Mouse (Mus musculus) testis, adult 2 months (tissue): ENCODE results near the gene Dennd2a. TPM values are rescaled to one million over a fixed set of nuclear protein-coding genes. Genes with fewer than 3 reads are reported as not detected.

Source experiments
- H3K27ac ChIP-seq: fragments of 200-500 bp; 2 replicates; pipeline ENCODE4 v1.5.1; 2012; ENCODE audit warnings: low read depth, low read length; ENCODE audit not compliant: control insufficient read depth, insufficient read depth
- H3K27me3 ChIP-seq: fragments of 200-500 bp; 2 replicates; pipeline ENCODE4 v1.6.1; 2012; ENCODE audit warnings: mild to moderate bottlenecking, low read length, moderate library complexity; ENCODE audit not compliant: control insufficient read depth, insufficient read depth
- H3K36me3 ChIP-seq: fragments of 200-500 bp; 2 replicates; pipeline ENCODE4 v1.6.1; 2012; ENCODE audit warnings: mild to moderate bottlenecking, low read length; ENCODE audit not compliant: control insufficient read depth, insufficient read depth
- H3K4me1 ChIP-seq: fragments of 200-500 bp; 2 replicates; pipeline ENCODE4 v1.6.1; 2012; ENCODE audit warnings: low read length; ENCODE audit not compliant: control insufficient read depth, insufficient read depth
- H3K4me3 ChIP-seq: fragments of 200-500 bp; 2 replicates; pipeline ENCODE4 v1.5.1; 2012; ENCODE audit warnings: low read depth, mild to moderate bottlenecking, low read length, moderate library complexity, mixed read lengths; ENCODE audit not compliant: control insufficient read depth
- CTCF ChIP-seq: fragments of 200-500 bp; IDR thresholded peaks from 2 replicates; pipeline ENCODE4 v1.5.1; 2012; ENCODE audit warnings: low read depth, mild to moderate bottlenecking, inconsistent platforms, low read length, moderate library complexity; ENCODE audit not compliant: control insufficient read depth, insufficient read depth, insufficient replicate concordance
- POLR2A ChIP-seq: fragments of 200-500 bp; IDR thresholded peaks from 2 replicates; pipeline ENCODE4 v1.6.1; 2012; ENCODE audit warnings: low read depth, mild to moderate bottlenecking, inconsistent platforms, low read length, moderate library complexity; ENCODE audit not compliant: control insufficient read depth
- polyA plus RNA-seq: library from polyadenylated mRNA; depleted of rRNA; stranded (reverse); fragments of >200 nt; gene quantifications from 2 replicates; pipeline ENCODE4 v1.2.3, GENCODE M21; 2012

Dennd2a gene
- polyA plus RNA-seq, 1 experiment, result 9.5 TPM

DNA sequence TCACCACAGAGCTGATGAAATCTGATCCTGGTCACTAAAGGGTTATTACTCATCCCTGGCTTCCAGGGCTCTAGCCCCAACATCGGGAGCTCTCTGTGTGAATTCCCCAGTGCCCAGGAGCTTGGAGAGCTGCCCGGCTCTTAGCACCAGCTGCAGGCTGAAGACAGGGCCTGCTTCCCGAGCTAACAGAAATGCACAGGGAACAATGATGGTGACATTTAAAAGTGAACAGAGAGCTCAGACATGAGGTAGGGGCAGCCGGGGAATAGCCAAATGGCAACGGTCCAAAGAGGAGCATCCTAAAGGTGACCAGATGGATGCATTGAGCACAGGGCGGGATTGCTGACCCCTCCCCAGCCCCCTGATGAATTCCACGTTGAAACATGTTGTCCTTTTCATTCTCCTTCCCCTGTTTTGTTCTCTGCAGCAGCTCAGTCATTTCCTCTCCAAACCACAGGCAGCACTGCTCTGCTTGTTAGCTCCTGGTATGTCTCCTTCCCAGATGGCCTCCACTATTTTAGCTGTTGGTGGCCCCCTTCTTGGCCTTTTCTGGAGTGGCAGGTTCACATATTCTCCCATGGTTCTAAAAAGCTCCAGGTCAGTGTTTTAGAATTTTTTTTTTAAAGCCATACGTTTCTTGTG, 79.0 kb downstream of the Dennd2a start:
- no peak overlapping the region for H3K4me3 ChIP-seq
- H3K27ac ChIP-seq, result no peak overlapping the region
- peaks cover 3% of the 10 kb centered on the region for H3K4me1 ChIP-seq
- TF ChIP-seq CTCF (no peak), POLR2A (no peak)
- H3K36me3 ChIP-seq, result no peaks in the 10 kb centered on the region
- H3K27me3 ChIP-seq, result no peaks in the 10 kb centered on the region

DNA sequence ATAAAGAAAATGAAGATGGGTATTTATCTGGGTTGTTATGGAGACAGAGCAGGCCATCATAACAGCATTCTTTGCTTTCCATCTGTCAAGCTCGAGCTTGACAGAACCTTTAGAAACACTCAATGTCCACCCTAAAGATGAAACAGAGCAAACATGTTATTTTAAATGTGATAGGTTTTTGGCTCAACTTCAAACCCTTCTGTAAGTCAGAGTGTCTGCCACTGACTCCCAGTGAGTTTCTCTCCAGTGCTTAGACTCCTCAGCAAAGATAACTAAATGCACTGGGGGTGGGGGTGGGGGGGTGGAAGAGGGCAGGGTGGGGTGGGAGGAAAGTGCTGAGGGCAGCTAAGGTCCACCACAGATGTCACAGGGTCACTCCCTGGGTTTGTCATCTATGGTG, 81.0 kb downstream of the Dennd2a start:
- TF ChIP-seq POLR2A (no peak), CTCF (no peak)
- Histone ChIP-seq H3K27ac (no peak overlapping the region), H3K36me3 (no peaks in the 10 kb centered on the region), H3K4me3 (no peak overlapping the region), H3K4me1 (peaks cover 3% of the 10 kb centered on the region), H3K27me3 (no peaks in the 10 kb centered on the region)

- no peak for TF ChIP-seq CTCF
- TF ChIP-seq POLR2A, result no peak
- peaks cover 3% of the 10 kb centered on the region for H3K4me1 ChIP-seq
- H3K27me3 ChIP-seq, result no peaks in the 10 kb centered on the region
- H3K4me3 ChIP-seq, result no peak overlapping the region
- H3K27ac ChIP-seq, result no peak overlapping the region
- H3K36me3 ChIP-seq, result no peaks in the 10 kb centered on the region
These were observed 83.2 kb downstream of the Dennd2a start for GRCm38 (mm10) chr6:39474424-39474823.

DNA sequence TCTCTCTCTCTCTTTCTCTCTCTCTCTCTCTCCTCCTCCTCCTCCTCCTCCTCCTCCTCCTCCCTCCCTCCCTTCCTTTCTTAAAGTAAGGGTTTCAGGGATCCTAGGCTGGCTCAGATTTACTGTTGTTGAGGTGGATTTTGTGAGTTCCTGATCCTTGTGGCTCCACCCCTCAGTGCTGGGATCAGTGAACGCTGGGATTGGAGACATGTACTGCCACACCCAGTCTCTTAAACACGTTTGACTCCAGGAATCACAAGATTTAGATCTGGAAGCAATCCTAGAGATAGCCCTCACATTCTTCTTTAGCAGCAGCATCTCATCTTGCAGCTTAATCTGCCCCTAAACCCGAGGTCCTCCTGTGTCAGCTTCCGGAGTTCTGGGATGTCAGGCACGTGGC, 84.8 kb downstream of the Dennd2a start:
- H3K27me3 ChIP-seq, result no peaks in the 10 kb centered on the region
- peaks cover 3% of the 10 kb centered on the region for H3K4me1 ChIP-seq
- H3K4me3 ChIP-seq, result no peak overlapping the region
- no peaks in the 10 kb centered on the region for H3K36me3 ChIP-seq
- TF ChIP-seq CTCF, result no peak
- no peak for TF ChIP-seq POLR2A
- no peak overlapping the region for H3K27ac ChIP-seq

DNA sequence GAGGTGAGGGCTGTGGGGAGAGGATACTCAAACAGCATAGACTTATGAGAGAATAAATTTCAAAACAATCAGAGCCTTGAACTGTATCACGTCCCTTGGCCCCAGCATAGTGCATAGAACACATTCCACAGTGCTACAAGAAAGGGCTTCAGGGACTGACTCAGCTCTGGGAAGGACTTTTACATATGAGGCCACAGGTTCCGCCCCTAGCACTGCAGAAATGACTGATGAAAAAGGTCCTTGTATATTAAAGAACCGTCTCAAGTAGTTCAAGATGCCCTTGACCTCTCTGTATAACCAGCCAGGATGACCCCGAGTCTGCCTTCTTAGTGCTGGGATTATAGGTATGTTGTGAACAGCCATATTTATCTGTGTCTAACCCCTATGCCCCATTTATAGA, 85.4 kb downstream of the Dennd2a start:
- Histone ChIP-seq H3K27me3 (no peaks in the 10 kb centered on the region), H3K36me3 (no peaks in the 10 kb centered on the region), H3K4me1 (peaks cover 3% of the 10 kb centered on the region), H3K27ac (no peak overlapping the region), H3K4me3 (no peak overlapping the region)
- TF ChIP-seq CTCF, result no peak

DNA sequence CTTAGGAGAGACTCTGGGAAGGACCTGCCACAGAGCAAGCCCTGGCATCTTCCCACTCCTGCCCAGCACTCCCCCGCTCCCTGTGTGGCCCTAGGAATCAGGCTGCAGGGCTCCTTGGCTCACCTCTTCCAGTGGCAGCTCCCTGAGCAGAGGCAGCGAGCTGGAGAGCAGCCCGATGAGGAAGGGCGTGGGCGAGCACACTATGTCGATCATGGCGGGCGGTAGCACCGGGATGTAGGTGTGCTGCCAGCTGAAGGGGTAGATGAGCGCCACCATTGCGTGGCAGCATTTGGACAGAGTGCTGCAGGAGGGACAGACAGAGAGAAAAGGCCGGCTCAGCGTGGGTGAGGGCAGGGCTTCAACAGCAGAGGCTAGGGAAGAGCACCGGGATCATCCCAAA, 87.6 kb downstream of the Dennd2a start:
- Histone ChIP-seq H3K4me3 (no peak overlapping the region), H3K4me1 (peaks cover 3% of the 10 kb centered on the region), H3K27me3 (no peaks in the 10 kb centered on the region), H3K36me3 (no peaks in the 10 kb centered on the region), H3K27ac (no peak overlapping the region)
- TF ChIP-seq POLR2A (no peak), CTCF (no peak)

- no peaks in the 10 kb centered on the region for H3K36me3 ChIP-seq
- H3K4me3 ChIP-seq, result no peak overlapping the region
- TF ChIP-seq POLR2A, result no peak
- H3K4me1 ChIP-seq, result peaks cover 1% of the 10 kb centered on the region
- no peak overlapping the region for H3K27ac ChIP-seq
- H3K27me3 ChIP-seq, result no peaks in the 10 kb centered on the region
These were observed 88.2 kb downstream of the Dennd2a start for GRCm38 (mm10) chr6:39469427-39469826.

DNA sequence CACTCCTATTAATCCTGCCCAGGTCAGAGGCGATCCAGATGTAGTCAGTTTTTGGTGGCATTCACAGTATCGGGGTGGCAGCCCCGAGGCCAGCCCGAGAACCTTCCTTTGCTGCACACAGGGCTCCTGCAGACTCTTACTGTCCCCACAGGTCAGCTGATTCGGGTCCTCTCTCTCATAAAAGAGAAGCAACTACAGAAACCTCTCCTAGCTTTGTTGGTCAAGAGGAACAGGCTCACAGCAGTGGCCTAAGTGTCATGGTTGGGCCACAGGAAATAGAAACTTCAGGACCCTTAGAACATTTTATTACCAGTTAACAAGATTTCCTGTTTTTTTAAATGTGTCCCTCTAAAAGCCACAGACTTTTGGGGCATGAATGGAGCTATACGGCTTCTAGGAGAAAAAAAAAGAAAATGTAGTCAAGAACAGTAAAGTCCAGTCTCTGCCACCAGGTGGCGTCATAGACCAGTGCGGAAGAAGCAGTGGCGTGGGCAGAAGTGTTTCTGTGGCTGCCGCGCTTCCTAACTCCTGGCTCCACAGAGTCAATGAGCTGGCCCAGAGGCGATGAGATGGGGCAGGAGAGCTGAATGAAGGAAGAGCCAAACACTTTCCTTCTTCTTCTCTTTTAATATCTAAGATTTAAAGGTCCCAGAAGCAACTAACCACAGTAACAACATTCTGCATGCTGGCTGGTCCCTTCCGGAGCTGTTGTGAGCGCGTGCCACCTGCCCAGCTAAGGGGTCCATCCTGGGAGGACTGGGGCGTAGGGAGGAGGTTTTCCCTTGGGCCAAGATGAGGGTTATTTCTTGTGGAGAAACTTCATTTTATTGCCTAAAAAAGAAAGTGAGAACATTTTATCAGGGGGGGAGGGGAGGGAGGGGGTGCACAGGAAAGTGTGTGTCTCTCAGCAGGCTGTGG, 94.8 kb downstream of the Dennd2a start:
- no peak overlapping the region for H3K4me3 ChIP-seq
- no peaks in the 10 kb centered on the region for H3K27me3 ChIP-seq
- TF ChIP-seq POLR2A, result no peak
- TF ChIP-seq CTCF, result peak; percentile 79; the same call in 1 of the 2 replicates
- no peaks in the 10 kb centered on the region for H3K36me3 ChIP-seq
- no peaks in the 10 kb centered on the region; the same call in 1 of the 2 replicates for H3K4me1 ChIP-seq
- H3K27ac ChIP-seq, result no peak overlapping the region
